Mouse (Mus musculus) forebrain, postnatal 0 days (tissue): Measurements from ENCODE around the gene Ick. TPM values are rescaled to one million over a fixed set of nuclear protein-coding genes. Genes with fewer than 3 reads are reported as not detected.
A peak's percentile ranks its signal among the peaks of the same experiment; 100 is the strongest.

Experiments
- ATAC-seq: fragments of 200-750 bp; cut with Nextera tagmentation; 2 replicates; pipeline ENCODE4 v1.8.0; 2017; ENCODE audit warnings: mild to moderate bottlenecking, moderate library complexity
- DNase-seq: peaks from one replicate; pipeline ENCODE4 v3.0.0-alpha.2; 2015
- H3K27ac ChIP-seq: fragments of 300-500 bp; sonication (generic); 2 replicates; pipeline ENCODE4 v1.5.1; 2014; ENCODE audit warnings: low read depth, mild to moderate bottlenecking, antibody characterized with exemption, low read length, moderate library complexity, mixed read lengths
- H3K27me3 ChIP-seq: fragments of 300-500 bp; sonication (generic); 2 replicates; pipeline ENCODE4 v1.6.1; 2014; ENCODE audit warnings: mild to moderate bottlenecking, low read length, mixed read lengths; ENCODE audit not compliant: insufficient read depth
- H3K36me3 ChIP-seq: fragments of 300-500 bp; sonication (generic); 2 replicates; pipeline ENCODE4 v1.6.1; 2014; ENCODE audit warnings: mild to moderate bottlenecking, moderate library complexity; ENCODE audit not compliant: insufficient read depth
- H3K4me1 ChIP-seq: fragments of 300-500 bp; sonication (generic); 2 replicates; pipeline ENCODE4 v1.6.1; 2014; ENCODE audit warnings: antibody characterized with exemption; ENCODE audit not compliant: insufficient read depth
- H3K4me2 ChIP-seq: fragments of 300-500 bp; sonication (generic); 2 replicates; pipeline ENCODE4 v1.6.1; 2014; ENCODE audit warnings: low read depth, mild to moderate bottlenecking, moderate library complexity
- H3K4me3 ChIP-seq: fragments of 300-500 bp; sonication (generic); 2 replicates; pipeline ENCODE4 v1.5.1; 2014; ENCODE audit warnings: low read depth, low read length, mixed read lengths
- H3K9ac ChIP-seq: fragments of 300-500 bp; sonication (generic); 2 replicates; pipeline ENCODE4 v1.6.1; 2014; ENCODE audit warnings: mild to moderate bottlenecking
- H3K9me3 ChIP-seq: fragments of 300-500 bp; sonication (generic); 2 replicates; pipeline ENCODE4 v1.6.1; 2016; ENCODE audit warnings: low read length
- CTCF ChIP-seq: sonication (generic); IDR thresholded peaks from 2 replicates; pipeline ENCODE4 v1.5.1; 2016; ENCODE audit warnings: antibody characterized with exemption, control low read depth, low read depth
- WGBS: fragments of 180-500 bp; shearing (Covaris S2); extraction: QIAGEN DNeasy Blood & Tissue Kit; methylation state at CpG from one replicate; pipeline ENCODE4 v1.1.7; 2014; 5-methylcytosine and 5-hydroxymethylcytosine counted together
- polyA plus RNA-seq: library from polyadenylated mRNA; unstranded; fragments of >200 nt; fragmentation: Nextera tagmentation; extraction: Ambion mirVana; gene quantifications from 2 replicates; pipeline ENCODE4 v1.2.1, GENCODE M21; 2015
- total RNA-seq: library from RNA; depleted of rRNA; stranded (reverse); fragments of >200 nt; gene quantifications from 2 replicates; pipeline ENCODE4 v1.2.3, GENCODE M21; 2014

Ick gene
- total and polyA plus RNA-seq, 2 experiments from 2014 or later, result 36.3 to 39.7 TPM

DNA sequence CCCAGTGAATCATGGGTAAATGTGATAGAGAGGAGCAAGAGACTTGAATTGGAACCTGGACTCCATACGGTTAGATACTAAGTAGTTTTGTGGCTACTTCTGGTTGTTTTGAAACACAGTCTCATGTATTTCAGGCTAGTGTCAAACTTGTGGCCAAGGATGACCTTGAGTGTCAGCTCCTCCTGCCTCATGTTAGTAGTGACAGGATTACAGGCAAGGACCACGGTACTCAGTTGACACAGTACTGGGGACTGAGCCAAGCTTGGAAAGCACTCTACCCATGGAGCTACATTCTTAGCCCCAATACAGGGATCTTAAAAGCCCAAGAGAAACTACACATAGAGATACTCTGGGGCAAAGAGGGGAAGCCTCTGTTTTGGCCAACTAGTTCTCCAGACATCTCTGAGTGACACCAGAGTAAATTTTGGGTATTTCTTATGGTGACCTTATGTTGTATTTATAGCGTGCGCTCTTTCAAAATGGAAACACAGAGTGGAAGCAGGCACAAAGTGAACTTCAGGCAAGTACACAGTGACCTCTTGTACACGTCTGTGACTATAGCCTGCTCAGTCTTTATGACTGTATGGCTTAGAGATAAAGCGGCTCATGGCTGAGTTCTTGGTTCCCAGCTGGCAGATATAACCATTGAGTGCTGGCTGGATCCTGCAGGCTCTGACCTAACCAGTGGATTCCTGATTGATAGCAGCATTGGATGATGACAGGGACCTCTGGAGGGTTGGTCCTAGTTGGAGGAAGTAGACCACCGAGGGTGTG is 14.1 kb downstream of the Ick start:
- WGBS, result 93% methylated on average over 7 of the region's 7 CpGs
- no peak for TF ChIP-seq CTCF

GRCm38 (mm10) chr9:78124297-78124696 is 15.3 kb downstream of the Ick start:
- TF ChIP-seq CTCF, result no peak
- H3K27ac ChIP-seq, result no peak overlapping the region
- H3K36me3 ChIP-seq, result 0 out of 2 replicates have a peak, but pooled peaks cover 4% of the 10 kb centered on the region
- no peaks in the 10 kb centered on the region for H3K9me3 ChIP-seq
- WGBS, result 78% methylated on average over 6 of the region's 6 CpGs
- H3K4me1 ChIP-seq, result peaks cover 4% of the 10 kb centered on the region; the same call in 1 of the 2 replicates
- no peak overlapping the region for H3K4me2 ChIP-seq
- H3K4me3 ChIP-seq, result no peak overlapping the region
- ATAC-seq (peak; percentile 25; the same call in 1 of the 2 replicates), DNase-seq (no peak)
- H3K9ac ChIP-seq, result no peak overlapping the region
- no peaks in the 10 kb centered on the region for H3K27me3 ChIP-seq

More for the DNA sequence above, 14.1 kb downstream of the Ick start:
- Histone ChIP-seq H3K4me2 (no peak overlapping the region), H3K27me3 (no peaks in the 10 kb centered on the region), H3K27ac (no peak overlapping the region), H3K9me3 (no peaks in the 10 kb centered on the region), H3K4me1 (peaks cover 4% of the 10 kb centered on the region; the same call in 1 of the 2 replicates), H3K36me3 (0 out of 2 replicates have a peak, but pooled peaks cover 7% of the 10 kb centered on the region), H3K9ac (no peak overlapping the region), H3K4me3 (no peak overlapping the region)
- DNase-seq (no peak), ATAC-seq (no peak)

DNA sequence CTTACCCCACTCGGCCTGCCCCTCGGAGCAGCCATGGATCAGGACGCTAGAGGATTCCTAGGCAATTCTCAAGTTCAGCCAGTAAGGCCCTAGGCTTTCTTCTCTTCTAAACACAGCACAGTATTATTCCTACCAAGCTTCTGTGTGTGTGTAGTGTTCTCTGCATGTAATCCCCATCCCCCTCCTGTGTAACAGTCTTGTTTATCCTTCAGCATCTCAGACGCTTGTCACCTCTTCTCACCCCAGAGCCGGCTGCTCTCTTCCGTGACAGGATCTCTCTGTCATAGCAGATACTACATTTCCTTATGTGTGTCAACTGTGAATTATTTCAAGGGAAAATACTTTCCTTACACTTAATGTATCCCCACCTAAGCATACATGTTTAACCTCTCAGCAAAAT is 17.0 kb downstream of the Ick start:
- peak; percentile 66 for ATAC-seq
- Histone ChIP-seq H3K27ac (no peak overlapping the region), H3K4me2 (no peak overlapping the region), H3K9me3 (no peaks in the 10 kb centered on the region), H3K27me3 (no peaks in the 10 kb centered on the region), H3K4me1 (peaks cover 4% of the 10 kb centered on the region; the same call in 1 of the 2 replicates), H3K36me3 (0 out of 2 replicates have a peak, but pooled peaks cover 5% of the 10 kb centered on the region), H3K4me3 (no peak overlapping the region), H3K9ac (no peak overlapping the region)
- no peak for TF ChIP-seq CTCF
- WGBS, result 58% methylated on average over 6 of the region's 6 CpGs
- no peak for DNase-seq

DNA sequence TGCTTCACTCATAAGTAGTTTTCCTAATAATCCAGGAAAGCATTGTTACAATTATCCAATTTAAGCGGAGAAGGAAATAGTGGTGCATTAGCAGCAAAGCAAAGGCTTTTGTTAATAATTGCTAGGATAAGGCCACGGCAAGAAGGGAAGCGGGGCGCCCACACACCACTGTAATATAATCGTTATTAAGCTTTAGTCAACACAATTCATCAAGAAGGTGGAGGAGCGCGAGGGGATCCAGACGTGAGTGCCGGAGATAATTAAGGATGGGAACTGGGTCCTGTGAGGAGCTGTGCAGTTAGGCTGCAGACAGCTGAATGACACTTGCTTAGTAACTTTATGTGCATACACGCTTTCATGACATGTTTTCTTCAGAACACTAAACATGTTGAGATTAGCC is 17.7 kb downstream of the Ick start:
- 27% methylated on average over 10 of the region's 10 CpGs for WGBS
- Histone ChIP-seq H3K4me3 (no peak overlapping the region), H3K4me1 (peaks cover 4% of the 10 kb centered on the region; the same call in 1 of the 2 replicates), H3K4me2 (no peak overlapping the region), H3K27ac (no peak overlapping the region), H3K9ac (no peak overlapping the region), H3K9me3 (no peaks in the 10 kb centered on the region), H3K27me3 (no peaks in the 10 kb centered on the region), H3K36me3 (0 out of 2 replicates have a peak, but pooled peaks cover 8% of the 10 kb centered on the region)
- DNase-seq (no peak), ATAC-seq (peak; percentile 70; the same call in 1 of the 2 replicates)
- TF ChIP-seq CTCF, result no peak

DNA sequence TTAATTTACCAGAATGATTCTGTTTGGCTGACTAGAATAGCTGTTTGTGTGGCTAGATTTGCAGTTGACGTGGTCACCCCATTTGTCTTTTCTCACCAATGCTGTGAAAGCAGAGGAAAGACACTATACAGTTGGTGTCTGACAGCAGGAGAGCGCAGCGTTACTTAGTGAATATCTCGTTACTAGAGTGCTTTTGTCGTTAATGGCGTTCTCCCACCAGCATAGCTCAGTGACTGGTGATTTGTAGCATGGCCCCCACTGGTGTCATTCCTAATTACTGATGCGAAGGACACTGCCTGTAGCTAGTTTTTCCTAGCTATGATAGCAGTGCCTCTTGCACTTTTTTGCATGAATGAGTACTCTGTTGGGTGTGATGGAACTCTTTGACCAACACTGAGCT is 26.7 kb downstream of the Ick start:
- no peaks in the 10 kb centered on the region for H3K4me1 ChIP-seq
- TF ChIP-seq CTCF, result no peak
- no peak for DNase-seq
- no peak overlapping the region for H3K9ac ChIP-seq
- H3K27ac ChIP-seq, result no peak overlapping the region
- peaks cover 45% of the 10 kb centered on the region for H3K36me3 ChIP-seq
- no peaks in the 10 kb centered on the region for H3K27me3 ChIP-seq
- no peak overlapping the region for H3K4me2 ChIP-seq
- H3K9me3 ChIP-seq, result no peaks in the 10 kb centered on the region
- WGBS, result 38% methylated on average over 7 of the region's 7 CpGs
- no peak overlapping the region for H3K4me3 ChIP-seq
- no peak for ATAC-seq

- no peak for DNase-seq
- 90% methylated on average over 9 of the region's 9 CpGs for WGBS
- Histone ChIP-seq H3K9me3 (no peaks in the 10 kb centered on the region), H3K4me3 (no peak overlapping the region), H3K27ac (no peak overlapping the region), H3K36me3 (peaks cover 44% of the 10 kb centered on the region), H3K27me3 (no peaks in the 10 kb centered on the region), H3K4me2 (no peak overlapping the region), H3K4me1 (no peaks in the 10 kb centered on the region), H3K9ac (no peak overlapping the region)
- no peak for ATAC-seq
- no peak for TF ChIP-seq CTCF
Observed at GRCm38 (mm10) chr9:78138044-78138676, 29.2 kb downstream of the Ick start.

- Histone ChIP-seq H3K9me3 (no peaks in the 10 kb centered on the region), H3K27ac (no peak overlapping the region), H3K36me3 (peaks cover 43% of the 10 kb centered on the region), H3K4me1 (no peaks in the 10 kb centered on the region), H3K4me3 (no peak overlapping the region), H3K9ac (no peak overlapping the region), H3K4me2 (no peak overlapping the region), H3K27me3 (no peaks in the 10 kb centered on the region)
- TF ChIP-seq CTCF, result no peak
- ATAC-seq (no peak), DNase-seq (no peak)
- 96% methylated on average over 4 of the region's 4 CpGs for WGBS
Observed at GRCm38 (mm10) chr9:78139463-78139862, 30.5 kb downstream of the Ick start.
